Mouse (Mus musculus): Measurements from ENCODE around the gene Aspscr1. TPM values are rescaled to one million over a fixed set of nuclear protein-coding genes. Genes with fewer than 3 reads are reported as not detected.
"Not testable (repeated sequence)": the region's sequence is repeated elsewhere in the genome, so short reads cannot be mapped to it uniquely, and the experiment has no call there.

Gene Aspscr1
- polyA plus RNA-seq, 1 experiment from 2014 or later: 171 TPM

DNA sequence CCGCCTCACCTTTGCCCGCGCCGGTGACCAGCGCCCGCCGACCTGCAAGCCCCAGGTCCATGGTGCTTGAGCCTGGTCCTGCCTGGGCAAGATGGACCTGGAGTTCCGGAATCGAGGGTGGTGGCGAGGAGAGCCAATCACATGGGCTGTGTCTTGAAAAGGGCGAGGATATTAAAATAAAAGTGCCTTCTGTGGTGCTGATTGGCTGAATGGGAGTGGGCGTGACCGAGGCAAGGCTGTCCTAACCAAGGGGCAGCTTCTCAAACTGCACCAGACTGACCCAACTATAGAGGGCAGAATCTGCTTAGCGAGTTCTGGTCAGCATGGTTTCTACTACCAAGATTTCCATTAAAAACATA, 54.4 kb downstream of the Aspscr1 start, which contains the start of gene Dcxr:
Gene Dcxr (minus strand): TSS at position 113 of the 359 bp plus-strand sequence.
- peak; percentile 85 for DNase-seq (ENCODE audit: low spot score)
- H3K27ac ChIP-seq: peak within 1 kb of the TSS; percentile 46; the same call in 1 of the 2 replicates
- peaks cover 29% of the 10 kb centered on the region for H3K4me1 ChIP-seq
- H3K36me3 ChIP-seq: peaks cover 3% of the 10 kb centered on the region
- H3K9me3 ChIP-seq (replicated peaks): no peaks in the 10 kb centered on the region
- peak within 1 kb of the TSS; percentile 66 for H3K4me3 ChIP-seq
- peaks cover 52% of the 10 kb centered on the region for H3K27me3 ChIP-seq (ENCODE audit: low read depth, poor library complexity, severe bottlenecking)
- under 1% methylated on average over 14 of the region's 14 CpGs for WGBS

GRCm38 (mm10) chr11:120727564-120727963, 54.8 kb downstream of the Aspscr1 start:
- 65% methylated on average over 12 of the region's 12 CpGs for WGBS
- H3K4me1 ChIP-seq: peaks cover 26% of the 10 kb centered on the region
- H3K36me3 ChIP-seq: peaks cover 3% of the 10 kb centered on the region
- no peaks in the 10 kb centered on the region for H3K9me3 ChIP-seq (replicated peaks)
- H3K4me3 ChIP-seq: peak overlapping the region; percentile 66; the same call in 1 of the 2 replicates
- DNase-seq (ENCODE audit: low spot score): no peak
- no peak overlapping the region for H3K27ac ChIP-seq
- peaks cover 48% of the 10 kb centered on the region for H3K27me3 ChIP-seq (ENCODE audit: low read depth, poor library complexity, severe bottlenecking)

- no peak for DNase-seq (ENCODE audit: low spot score)
- Histone ChIP-seq H3K4me1 (peaks cover 24% of the 10 kb centered on the region), H3K36me3 (no peaks in the 10 kb centered on the region; the same call in none of the 2 replicates), H3K27me3 (ENCODE audit: low read depth, poor library complexity, severe bottlenecking) (peaks cover 36% of the 10 kb centered on the region), H3K27ac (peak overlapping the region; percentile 71), H3K9me3 (replicated peaks) (no peaks in the 10 kb centered on the region), H3K4me3 (peak overlapping the region; percentile 35)
- 69% methylated on average over 11 of the region's 11 CpGs for WGBS
Measured at GRCm38 (mm10) chr11:120728530-120729240, 55.9 kb downstream of the Aspscr1 start.

DNA sequence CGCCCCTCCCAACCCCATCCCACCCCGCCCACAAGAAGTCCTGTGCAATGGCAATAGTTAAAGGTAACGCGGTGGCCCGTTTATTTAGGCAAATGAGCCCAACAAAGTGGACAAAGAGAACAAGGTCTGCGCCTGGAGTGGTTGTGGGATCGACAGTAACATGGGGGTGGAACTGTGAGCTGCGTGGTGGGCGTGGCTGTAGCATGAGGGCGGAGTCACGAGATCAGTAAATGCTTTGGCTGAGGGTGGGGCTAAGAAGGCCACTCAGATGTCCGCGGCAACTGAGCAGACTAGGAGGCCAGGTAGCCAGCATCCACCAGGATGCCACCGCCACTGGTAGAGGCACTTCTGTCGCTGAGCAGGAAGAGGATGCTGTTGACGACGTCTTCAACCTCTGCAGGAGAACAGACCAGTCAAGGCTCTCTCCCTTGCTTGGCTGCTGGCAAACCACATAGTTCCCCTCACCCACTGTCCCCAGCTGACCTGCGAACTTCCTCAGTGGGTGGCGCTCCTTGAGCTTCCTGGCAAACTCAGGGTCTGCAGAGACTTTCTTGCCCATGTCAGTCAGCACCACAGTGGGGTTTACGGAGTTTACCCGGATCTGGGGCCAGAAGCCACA, 56.8 kb downstream of the Aspscr1 start:
- Histone ChIP-seq H3K4me3 (peak overlapping the region; percentile 35), H3K4me1 (peaks cover 24% of the 10 kb centered on the region), H3K27ac (peak overlapping the region; percentile 71), H3K27me3 (ENCODE audit: low read depth, poor library complexity, severe bottlenecking) (peaks cover 35% of the 10 kb centered on the region)
- DNase-seq (ENCODE audit: low spot score): peak; percentile 70
- WGBS: 6% methylated on average over 19 of the region's 21 CpGs
- H3K9me3 ChIP-seq (replicated peaks); H3K36me3 ChIP-seq: not testable (repeated sequence)

- no peak overlapping the region for H3K27ac ChIP-seq
- H3K9me3 ChIP-seq (replicated peaks): no peaks in the 10 kb centered on the region
- no peak for DNase-seq (ENCODE audit: low spot score)
- peaks cover 24% of the 10 kb centered on the region for H3K4me1 ChIP-seq
- no peaks in the 10 kb centered on the region; the same call in 1 of the 2 replicates for H3K36me3 ChIP-seq
- H3K4me3 ChIP-seq: no peak overlapping the region
- H3K27me3 ChIP-seq (ENCODE audit: low read depth, poor library complexity, severe bottlenecking): peaks cover 28% of the 10 kb centered on the region
- 86% methylated on average over 10 of the region's 10 CpGs for WGBS
Measured at GRCm38 (mm10) chr11:120730331-120730870, 57.6 kb downstream of the Aspscr1 start.

DNA sequence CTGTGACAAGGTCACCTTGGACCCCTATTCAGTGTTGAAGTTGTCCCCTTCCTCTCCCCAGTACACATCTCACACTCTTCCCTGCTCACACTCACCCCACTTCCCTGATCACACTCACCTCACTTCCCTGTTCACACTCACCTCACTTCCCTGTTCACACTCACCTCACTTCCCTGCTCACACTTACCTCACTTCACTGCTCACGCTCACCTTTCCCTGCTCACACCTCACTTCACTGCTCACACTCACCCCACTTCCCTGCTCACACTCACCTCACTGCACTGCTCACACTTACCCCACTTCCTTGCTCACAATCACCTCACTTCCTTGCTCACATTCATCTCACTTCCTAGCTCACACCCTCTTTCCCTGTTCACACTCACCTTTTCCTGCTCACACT, 58.6 kb downstream of the Aspscr1 start:
- no peak overlapping the region for H3K27ac ChIP-seq
- no peaks in the 10 kb centered on the region for H3K36me3 ChIP-seq
- WGBS: 87% methylated on average over 1 of the region's 1 CpGs
- no peak overlapping the region for H3K4me3 ChIP-seq
- no peak for DNase-seq (ENCODE audit: low spot score)
- no peaks in the 10 kb centered on the region for H3K9me3 ChIP-seq (replicated peaks)
- H3K4me1 ChIP-seq: peaks cover 21% of the 10 kb centered on the region
- H3K27me3 ChIP-seq (ENCODE audit: low read depth, poor library complexity, severe bottlenecking): peaks cover 18% of the 10 kb centered on the region

- no peak for DNase-seq (ENCODE audit: low spot score)
- Histone ChIP-seq H3K27ac (no peak within 1 kb of the TSS), H3K9me3 (replicated peaks) (no peaks in the 10 kb centered on the region), H3K4me1 (peaks cover 14% of the 10 kb centered on the region), H3K4me3 (no peak within 1 kb of the TSS), H3K27me3 (ENCODE audit: low read depth, poor library complexity, severe bottlenecking) (peaks cover 16% of the 10 kb centered on the region), H3K36me3 (no peaks in the 10 kb centered on the region)
- 74% methylated on average over 12 of the region's 12 CpGs for WGBS
Measured at GRCm38 (mm10) chr11:120731858-120732680, 59.3 kb downstream of the Aspscr1 start, which contains the start of gene Cbr2. TSS of gene Cbr2 (minus strand) at chr11:120732114.

- Histone ChIP-seq H3K4me1 (peaks cover 12% of the 10 kb centered on the region), H3K36me3 (no peaks in the 10 kb centered on the region), H3K27ac (no peak overlapping the region), H3K4me3 (no peak overlapping the region), H3K27me3 (ENCODE audit: low read depth, poor library complexity, severe bottlenecking) (peaks cover 13% of the 10 kb centered on the region), H3K9me3 (replicated peaks) (no peaks in the 10 kb centered on the region)
- no peak for DNase-seq (ENCODE audit: low spot score)
- 76% methylated on average over 6 of the region's 6 CpGs for WGBS
Measured at GRCm38 (mm10) chr11:120733521-120733920, 60.7 kb downstream of the Aspscr1 start.

- no peak overlapping the region for H3K4me3 ChIP-seq
- no peak overlapping the region for H3K27ac ChIP-seq
- WGBS: 79% methylated on average over 6 of the region's 6 CpGs
- H3K9me3 ChIP-seq (replicated peaks): no peaks in the 10 kb centered on the region
- DNase-seq (ENCODE audit: low spot score): no peak
- H3K36me3 ChIP-seq: no peaks in the 10 kb centered on the region
- no peaks in the 10 kb centered on the region for H3K27me3 ChIP-seq (ENCODE audit: low read depth, poor library complexity, severe bottlenecking)
- 0 out of 2 replicates have a peak, but pooled peaks cover 2% of the 10 kb centered on the region for H3K4me1 ChIP-seq
Measured at GRCm38 (mm10) chr11:120736424-120736823, 63.7 kb downstream of the Aspscr1 start.

DNA sequence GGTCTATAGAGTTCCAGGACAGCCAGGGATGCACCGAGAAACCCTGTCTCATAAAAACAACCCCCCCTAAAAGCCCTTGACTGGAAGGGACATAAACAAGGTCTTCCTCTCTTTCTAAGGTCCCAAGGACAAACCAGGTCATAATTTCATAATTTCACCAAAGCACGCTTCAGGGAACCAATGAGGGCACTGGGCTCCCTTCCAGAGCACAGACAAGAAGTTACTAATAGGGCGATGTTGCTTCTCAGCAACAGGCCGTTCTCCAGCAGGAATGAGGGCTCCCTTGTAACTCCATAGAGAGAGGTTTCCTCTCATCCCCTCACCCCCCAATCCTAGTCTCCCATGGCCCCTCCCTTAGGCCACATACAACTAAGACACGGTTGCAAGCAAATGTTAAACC, 68.2 kb downstream of the Aspscr1 start:
- H3K4me1 ChIP-seq: no peaks in the 10 kb centered on the region
- H3K27ac ChIP-seq: no peak overlapping the region
- DNase-seq (ENCODE audit: low spot score): no peak
- H3K27me3 ChIP-seq (ENCODE audit: low read depth, poor library complexity, severe bottlenecking): no peaks in the 10 kb centered on the region
- 93% methylated on average over 5 of the region's 5 CpGs for WGBS
- H3K36me3 ChIP-seq: no peaks in the 10 kb centered on the region
- H3K9me3 ChIP-seq (replicated peaks): no peaks in the 10 kb centered on the region
- H3K4me3 ChIP-seq: no peak overlapping the region

DNA sequence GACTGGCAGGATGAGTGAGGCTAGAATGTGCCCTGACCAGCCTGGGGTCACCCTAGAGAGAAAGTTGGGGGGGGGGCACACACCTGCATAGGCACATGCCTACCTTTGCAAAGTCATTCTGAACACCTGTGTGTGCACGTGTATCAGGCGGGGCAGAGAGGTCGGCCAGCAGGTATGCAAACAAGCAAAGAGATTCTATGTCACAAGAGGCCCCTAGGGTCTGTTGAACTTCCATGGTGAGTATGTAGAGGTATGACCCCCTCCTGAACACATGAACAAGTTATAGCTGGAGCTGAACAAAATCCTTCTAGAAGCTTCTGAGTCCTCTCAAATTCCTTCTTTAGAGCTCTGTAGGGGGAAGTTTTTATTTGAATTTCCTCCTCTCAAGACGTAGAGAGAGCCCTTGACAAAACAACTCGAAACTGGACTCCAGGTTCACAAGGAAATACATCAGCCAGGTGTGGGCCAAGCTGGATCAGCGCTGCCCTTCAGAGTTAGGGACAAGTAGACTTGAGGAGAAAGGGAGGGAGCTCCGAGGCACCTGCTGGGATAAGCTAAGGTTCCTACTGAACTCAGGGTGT, 71.4 kb downstream of the Aspscr1 start:
- peaks cover 17% of the 10 kb centered on the region for H3K4me1 ChIP-seq
- 77% methylated on average over 7 of the region's 7 CpGs for WGBS

DNA sequence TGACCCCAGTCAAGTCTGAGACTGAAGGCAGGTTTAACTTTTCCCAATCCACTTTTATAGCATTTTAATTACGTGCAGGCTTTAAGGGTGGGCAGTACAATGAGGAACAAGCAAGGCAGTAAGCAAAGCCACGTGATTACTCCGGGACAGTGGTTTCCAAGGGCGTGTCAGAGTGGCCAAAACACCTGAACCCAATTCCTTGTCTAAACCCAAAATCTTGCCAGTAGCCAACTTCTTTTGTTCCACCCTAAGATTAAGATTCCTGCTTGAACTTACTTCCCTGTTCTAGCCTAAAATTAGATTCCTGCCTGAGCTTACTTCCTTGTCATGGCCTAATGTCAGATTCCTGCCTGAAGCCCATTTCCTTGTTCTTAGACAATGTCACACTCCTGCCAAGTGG, 75.2 kb downstream of the Aspscr1 start:
- H3K9me3 ChIP-seq (replicated peaks): no peaks in the 10 kb centered on the region
- H3K36me3 ChIP-seq: no peaks in the 10 kb centered on the region
- H3K27me3 ChIP-seq (ENCODE audit: low read depth, poor library complexity, severe bottlenecking): no peaks in the 10 kb centered on the region
- H3K27ac ChIP-seq: no peak overlapping the region
- peaks cover 17% of the 10 kb centered on the region for H3K4me1 ChIP-seq
- DNase-seq (ENCODE audit: low spot score): no peak
- no peak overlapping the region for H3K4me3 ChIP-seq
- 54% methylated on average over 4 of the region's 4 CpGs for WGBS

More for the DNA sequence above, 71.4 kb downstream of the Aspscr1 start:
- DNase-seq (ENCODE audit: low spot score): no peak
- Histone ChIP-seq H3K9me3 (replicated peaks) (no peaks in the 10 kb centered on the region), H3K4me3 (no peak overlapping the region), H3K27me3 (ENCODE audit: low read depth, poor library complexity, severe bottlenecking) (no peaks in the 10 kb centered on the region), H3K36me3 (no peaks in the 10 kb centered on the region), H3K27ac (no peak overlapping the region)
